Mouse (Mus musculus) intestine, embryonic 14.5 days (tissue): ENCODE results near the gene Wasf3. TPM values are rescaled to one million over a fixed set of nuclear protein-coding genes. Genes with fewer than 3 reads are reported as not detected.

ENCODE experiments used
- ATAC-seq: fragments of 200-750 bp; cut with Nextera tagmentation; replicated peaks from 2 replicates; pipeline ENCODE4 v1.8.0; 2017; ENCODE audit warnings: low read depth, moderate number of reproducible peaks, moderate TSS enrichment, moderate library complexity; ENCODE audit not compliant: low FRiP score, low TSS enrichment
- DNase-seq: peaks from one replicate; pipeline ENCODE4 v3.0.0-alpha.2; 2018; ENCODE audit warnings: low spot score
- H3K27ac ChIP-seq: fragments of 300-500 bp; sonication (generic); 2 replicates; pipeline ENCODE4 v1.5.1; 2014; ENCODE audit warnings: low read depth, mild to moderate bottlenecking, control low read depth
- H3K27me3 ChIP-seq: fragments of 300-500 bp; sonication (generic); replicated peaks from 2 replicates; pipeline ENCODE4 v1.6.1; 2014; ENCODE audit warnings: low read length, control low read depth; ENCODE audit not compliant: control insufficient read depth, insufficient read depth
- H3K36me3 ChIP-seq: fragments of 300-500 bp; sonication (generic); 2 replicates; pipeline ENCODE4 v1.6.1; 2014; ENCODE audit warnings: low read length, control low read depth; ENCODE audit not compliant: control insufficient read depth, insufficient read depth
- H3K4me1 ChIP-seq: fragments of 300-500 bp; sonication (generic); replicated peaks from 2 replicates; pipeline ENCODE4 v1.6.1; 2014; ENCODE audit warnings: low read length, control low read depth, mixed read lengths; ENCODE audit not compliant: control insufficient read depth, insufficient read depth
- H3K4me2 ChIP-seq: fragments of 300-500 bp; sonication (generic); 2 replicates; pipeline ENCODE4 v1.6.1; 2014; ENCODE audit warnings: low read length
- H3K4me3 ChIP-seq: fragments of 300-500 bp; sonication (generic); 2 replicates; pipeline ENCODE4 v1.5.1; 2014; ENCODE audit warnings: low read depth, low read length, control low read depth, mixed read lengths
- H3K9ac ChIP-seq: fragments of 300-500 bp; sonication (generic); 2 replicates; pipeline ENCODE4 v1.6.1; 2014; ENCODE audit warnings: mild to moderate bottlenecking, low read length
- H3K9me3 ChIP-seq: fragments of 300-500 bp; sonication (generic); 2 replicates; pipeline ENCODE4 v1.6.1; 2016; ENCODE audit warnings: low read length, control low read depth; ENCODE audit not compliant: control insufficient read depth
- WGBS: fragments of 180-500 bp; shearing (Covaris S2); extraction: QIAGEN DNeasy Blood & Tissue Kit; methylation state at CpG from one replicate; pipeline ENCODE4 v1.1.7; 2014; 5-methylcytosine and 5-hydroxymethylcytosine counted together
- polyA plus RNA-seq: library from polyadenylated mRNA; unstranded; fragments of >200 nt; fragmentation: Nextera tagmentation; extraction: Ambion mirVana; gene quantifications from 2 replicates; pipeline ENCODE4 v1.2.1, GENCODE M21; 2014

Wasf3 gene
- polyA plus RNA-seq, 1 experiment from 2014 or later = 1.5 TPM

- Histone ChIP-seq H3K9me3 (no peaks in the 10 kb centered on the region), H3K27ac (no peak overlapping the region), H3K9ac (no peak overlapping the region), H3K36me3 (no peaks in the 10 kb centered on the region), H3K4me1 (no peaks in the 10 kb centered on the region), H3K4me3 (no peak overlapping the region), H3K4me2 (no peak overlapping the region), H3K27me3 (no peaks in the 10 kb centered on the region)
- DNase-seq (no peak), ATAC-seq (no peak)
- WGBS = 89% methylated on average over 9 of the region's 9 CpGs
Observed at GRCm38 (mm10) chr5:146362711-146363110, 22.1 kb upstream of the Wasf3 start.

- no peak for ATAC-seq
- DNase-seq = no peak
- Histone ChIP-seq H3K9ac (no peak overlapping the region), H3K9me3 (no peaks in the 10 kb centered on the region), H3K27ac (no peak overlapping the region), H3K36me3 (no peaks in the 10 kb centered on the region), H3K4me3 (no peak overlapping the region), H3K4me1 (no peaks in the 10 kb centered on the region), H3K27me3 (no peaks in the 10 kb centered on the region), H3K4me2 (no peak overlapping the region)
- 50% methylated on average over 2 of the region's 2 CpGs for WGBS
Observed at GRCm38 (mm10) chr5:146368356-146368755, 16.4 kb upstream of the Wasf3 start.

GRCm38 (mm10) chr5:146368971-146369370, 15.8 kb upstream of the Wasf3 start:
- no peaks in the 10 kb centered on the region for H3K27me3 ChIP-seq
- no peak overlapping the region for H3K27ac ChIP-seq
- no peak overlapping the region for H3K4me3 ChIP-seq
- H3K9me3 ChIP-seq = no peaks in the 10 kb centered on the region
- DNase-seq = no peak
- no peaks in the 10 kb centered on the region for H3K36me3 ChIP-seq
- no peak overlapping the region for H3K4me2 ChIP-seq
- 90% methylated on average over 13 of the region's 13 CpGs for WGBS
- H3K9ac ChIP-seq = no peak overlapping the region
- no peaks in the 10 kb centered on the region for H3K4me1 ChIP-seq
- ATAC-seq = no peak

- WGBS = 87% methylated on average over 8 of the region's 8 CpGs
- Histone ChIP-seq H3K4me2 (no peak overlapping the region), H3K27me3 (no peaks in the 10 kb centered on the region), H3K9ac (no peak overlapping the region), H3K4me1 (no peaks in the 10 kb centered on the region), H3K9me3 (no peaks in the 10 kb centered on the region), H3K4me3 (no peak overlapping the region), H3K36me3 (no peaks in the 10 kb centered on the region), H3K27ac (no peak overlapping the region)
- no peak for DNase-seq
- no peak for ATAC-seq
Observed at GRCm38 (mm10) chr5:146370794-146371193, 14.0 kb upstream of the Wasf3 start.

- Histone ChIP-seq H3K9ac (no peak overlapping the region), H3K4me3 (no peak overlapping the region), H3K27me3 (no peaks in the 10 kb centered on the region), H3K27ac (no peak overlapping the region), H3K4me2 (no peak overlapping the region), H3K4me1 (no peaks in the 10 kb centered on the region), H3K9me3 (no peaks in the 10 kb centered on the region), H3K36me3 (no peaks in the 10 kb centered on the region)
- DNase-seq (no peak), ATAC-seq (no peak)
- WGBS = 86% methylated on average over 11 of the region's 11 CpGs
Observed at GRCm38 (mm10) chr5:146373238-146373637, 11.5 kb upstream of the Wasf3 start.

- ATAC-seq (no peak), DNase-seq (no peak)
- no peak overlapping the region for H3K27ac ChIP-seq
- no peak overlapping the region for H3K4me3 ChIP-seq
- H3K9ac ChIP-seq = no peak overlapping the region
- no peaks in the 10 kb centered on the region for H3K4me1 ChIP-seq
- no peaks in the 10 kb centered on the region for H3K27me3 ChIP-seq
- WGBS = 83% methylated on average over 4 of the region's 4 CpGs
- no peak overlapping the region for H3K4me2 ChIP-seq
- no peaks in the 10 kb centered on the region for H3K36me3 ChIP-seq
- H3K9me3 ChIP-seq = no peaks in the 10 kb centered on the region
Observed at GRCm38 (mm10) chr5:146376601-146377000, 8.2 kb upstream of the Wasf3 start.

- ATAC-seq (no peak), DNase-seq (no peak)
- Histone ChIP-seq H3K36me3 (no peaks in the 10 kb centered on the region), H3K9ac (no peak overlapping the region), H3K27me3 (no peaks in the 10 kb centered on the region), H3K4me3 (no peak overlapping the region), H3K9me3 (no peaks in the 10 kb centered on the region), H3K4me2 (no peak overlapping the region), H3K27ac (no peak overlapping the region), H3K4me1 (no peaks in the 10 kb centered on the region)
- 80% methylated on average over 8 of the region's 8 CpGs for WGBS
Observed at GRCm38 (mm10) chr5:146380041-146380440, 4.7 kb upstream of the Wasf3 start.

GRCm38 (mm10) chr5:146382268-146382667, 2.5 kb upstream of the Wasf3 start:
- Histone ChIP-seq H3K9me3 (no peaks in the 10 kb centered on the region), H3K36me3 (no peaks in the 10 kb centered on the region), H3K9ac (no peak overlapping the region), H3K27me3 (no peaks in the 10 kb centered on the region), H3K27ac (no peak overlapping the region), H3K4me1 (no peaks in the 10 kb centered on the region), H3K4me2 (no peak overlapping the region), H3K4me3 (no peak overlapping the region)
- ATAC-seq = no peak
- WGBS = 81% methylated on average over 3 of the region's 3 CpGs
- DNase-seq = no peak

- no peaks in the 10 kb centered on the region for H3K27me3 ChIP-seq
- H3K36me3 ChIP-seq = no peaks in the 10 kb centered on the region
- H3K27ac ChIP-seq = no peak overlapping the region
- DNase-seq = no peak
- WGBS = 81% methylated on average over 6 of the region's 6 CpGs
- H3K4me1 ChIP-seq = no peaks in the 10 kb centered on the region
- H3K4me2 ChIP-seq = no peak overlapping the region
- no peak for ATAC-seq
- H3K4me3 ChIP-seq = no peak overlapping the region
- no peaks in the 10 kb centered on the region for H3K9me3 ChIP-seq
- no peak overlapping the region for H3K9ac ChIP-seq
Observed at GRCm38 (mm10) chr5:146383401-146383800, 1.4 kb upstream of the Wasf3 start.
